Mouse (Mus musculus) layer of hippocampus, adult 2 months (tissue): Measurements from ENCODE around the gene Kcnj10. TPM values are rescaled to one million over a fixed set of nuclear protein-coding genes. Genes with fewer than 3 reads are reported as not detected.

Experiments used
- DNase-seq, 2 experiments: peaks; one replicate each; pipeline ENCODE4 v3.0.0; 2022; ENCODE audit warnings: low spot score in 2 of 2
- H3K27ac ChIP-seq: fragments of 200-600 bp; 2 replicates; pipeline ENCODE4 v1.8.1; 2022
- H3K4me3 ChIP-seq: fragments of 200-600 bp; 2 replicates; pipeline ENCODE4 v1.8.1; 2022; ENCODE audit warnings: mild to moderate bottlenecking
- CTCF ChIP-seq: fragments of 200-600 bp; conservative IDR thresholded peaks from 2 replicates; pipeline ENCODE4 v1.8.1; 2022; ENCODE audit warnings: antibody characterized with exemption, mild to moderate bottlenecking, moderate library complexity
- total RNA-seq, 2 experiments: library from RNA; stranded (reverse); gene quantifications; 2 replicates each; pipeline ENCODE4 v1.2.3; 2021

The Kcnj10 gene
- total RNA-seq, 2 experiments from 2014 or later: 83.2 to 91.6 TPM

DNA sequence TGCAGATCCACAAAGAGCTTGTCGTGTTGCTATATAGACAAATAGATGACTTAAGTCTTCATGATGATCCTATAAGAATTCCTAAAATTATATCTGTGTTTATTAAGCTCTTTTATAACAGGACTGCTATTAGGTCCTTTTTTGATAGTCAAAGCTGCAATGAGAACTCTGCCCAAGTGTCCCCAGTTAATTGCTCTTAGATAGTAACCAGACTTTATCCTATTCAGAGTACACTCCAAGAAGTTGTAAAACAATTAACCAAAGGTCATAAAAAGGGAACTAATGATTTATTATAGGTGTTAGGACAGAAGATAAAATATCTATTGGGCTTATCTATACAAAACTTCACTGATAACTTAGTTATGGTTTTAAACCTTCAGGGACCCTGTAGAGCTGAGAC lies 41.1 kb downstream of the Kcnj10 start:
- no peak for DNase-seq
- no peak for TF ChIP-seq CTCF
- Histone ChIP-seq H3K27ac (no peak overlapping the region), H3K4me3 (no peak overlapping the region)

DNA sequence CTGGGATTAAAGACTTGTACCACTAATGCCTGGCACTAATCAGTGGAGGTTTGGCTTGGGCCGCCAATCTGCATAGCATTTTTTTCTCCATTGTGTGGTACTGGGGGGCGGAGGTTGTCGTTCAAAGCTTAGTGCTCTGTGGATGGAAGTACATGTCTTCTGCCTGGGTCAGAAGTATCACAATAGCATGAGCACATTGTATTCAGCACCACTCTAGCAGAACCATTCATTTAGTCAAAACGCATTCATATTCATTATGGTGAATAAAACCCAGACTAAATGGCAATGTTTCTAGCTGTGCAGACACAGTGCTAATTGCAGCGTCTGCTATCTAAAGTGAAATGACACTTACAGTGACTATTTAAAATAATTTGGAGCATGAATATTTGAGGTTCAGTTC lies 46.2 kb downstream of the Kcnj10 start:
- DNase-seq: no peak
- no peak overlapping the region for H3K27ac ChIP-seq
- H3K4me3 ChIP-seq: no peak overlapping the region
- TF ChIP-seq CTCF: no peak

DNA sequence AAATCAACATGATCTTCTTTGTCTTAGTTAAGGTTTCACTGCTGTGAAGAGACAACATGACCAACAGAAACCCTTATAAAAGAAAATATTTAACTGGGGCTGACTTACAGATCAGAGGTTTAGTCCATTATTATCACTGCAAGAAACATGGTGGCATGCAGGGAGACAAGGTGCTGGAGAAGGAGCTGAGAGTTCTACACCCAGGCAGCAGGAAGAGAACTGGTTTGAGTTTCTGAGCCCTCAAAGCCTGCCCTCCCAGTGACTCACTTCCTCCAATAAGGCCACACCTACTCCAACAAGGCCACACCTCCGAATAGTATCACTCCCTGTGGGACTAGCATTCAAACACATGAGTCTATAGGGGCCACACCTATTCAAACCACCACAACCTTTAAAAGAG lies 49.8 kb downstream of the Kcnj10 start:
- no peak overlapping the region for H3K4me3 ChIP-seq
- no peak for TF ChIP-seq CTCF
- no peak overlapping the region for H3K27ac ChIP-seq
- DNase-seq: no peak

DNA sequence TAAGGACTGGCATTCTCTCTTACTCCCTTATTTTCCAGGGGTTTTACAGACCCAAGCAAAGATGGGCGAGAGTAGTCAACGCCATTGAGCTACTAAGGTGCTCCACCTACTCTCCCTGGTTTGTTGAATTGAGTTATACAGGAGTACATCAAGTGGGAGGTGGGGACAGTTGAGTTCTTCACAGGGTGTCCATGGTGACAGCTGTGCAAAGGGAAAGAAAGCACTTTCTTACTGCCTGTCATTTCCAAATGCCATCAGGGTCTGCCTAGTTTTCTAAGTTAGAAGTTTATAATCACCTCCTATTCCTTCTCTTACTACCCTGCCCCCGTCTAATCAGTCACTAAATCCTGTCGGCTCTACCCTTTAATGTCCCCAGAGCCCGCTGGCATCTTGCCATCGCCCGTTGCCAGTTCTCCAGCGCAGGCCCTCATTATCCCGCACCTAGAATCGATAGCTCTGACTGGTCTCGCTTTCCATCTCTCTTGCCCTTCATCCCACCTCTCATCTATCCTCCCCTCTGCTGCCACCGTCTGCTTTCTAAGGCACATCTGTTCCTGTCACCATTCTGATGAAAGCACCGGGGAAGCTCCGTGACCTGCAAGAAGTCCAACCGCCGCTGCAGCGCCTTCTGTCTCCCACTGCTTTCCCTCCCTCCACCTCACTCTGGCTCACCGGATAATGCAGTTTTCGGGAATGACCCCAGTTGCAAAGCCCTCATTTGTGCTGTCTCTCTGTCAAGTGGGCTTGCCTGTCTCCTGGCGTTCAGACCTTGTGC lies 51.0 kb downstream of the Kcnj10 start:
- TF ChIP-seq CTCF: no peak
- DNase-seq: no peak
- Histone ChIP-seq H3K27ac (no peak overlapping the region), H3K4me3 (peak overlapping the region; percentile 13; the same call in 1 of the 2 replicates)

DNA sequence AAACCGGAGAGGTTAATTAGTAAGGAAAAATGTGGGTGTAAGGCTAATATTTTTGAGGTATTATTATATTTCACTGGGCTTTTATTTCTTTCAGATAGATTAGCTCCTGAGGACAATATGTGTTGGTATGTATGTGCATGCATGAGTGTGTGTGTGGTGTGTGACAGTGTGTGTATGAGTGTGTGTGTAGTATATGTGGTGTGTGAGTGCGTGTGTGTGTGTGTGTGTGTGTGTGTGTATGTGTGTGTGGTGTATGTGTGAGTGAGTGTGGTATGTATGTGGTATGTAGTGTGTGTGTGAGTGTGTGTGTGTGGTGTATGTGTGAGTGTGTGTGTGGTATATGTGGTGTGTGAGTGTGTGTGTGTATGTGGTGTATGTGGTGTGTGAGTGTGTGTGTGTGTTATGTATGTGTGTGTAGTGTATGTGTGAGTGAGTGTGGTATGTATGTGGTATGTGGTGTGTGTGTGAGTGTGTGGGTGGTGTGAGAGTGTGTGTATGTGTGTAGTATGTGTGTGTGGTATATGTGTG lies 51.7 kb downstream of the Kcnj10 start:
- H3K27ac ChIP-seq: no peak overlapping the region
- H3K4me3 ChIP-seq: no peak overlapping the region
- TF ChIP-seq CTCF: no peak
- no peak for DNase-seq

DNA sequence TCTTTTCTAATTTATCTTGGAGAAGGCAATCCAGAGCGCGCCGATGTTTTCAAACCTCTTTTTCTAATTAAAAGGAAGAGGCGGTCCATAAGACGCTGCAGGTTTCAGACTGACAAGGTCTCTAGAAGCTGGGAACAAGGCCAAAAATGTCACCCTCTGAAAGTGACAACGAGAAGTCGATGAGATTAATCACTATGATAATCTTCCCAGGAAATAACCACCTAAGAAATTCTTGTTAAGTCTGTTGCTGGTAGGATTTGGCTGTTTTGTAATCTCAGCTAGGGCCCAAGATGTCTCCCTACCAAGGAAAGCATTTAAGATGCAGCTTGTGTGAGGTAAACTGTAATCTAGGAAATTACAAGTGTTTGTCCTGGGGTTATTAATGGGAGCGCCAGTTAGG lies 52.7 kb downstream of the Kcnj10 start:
- no peak overlapping the region for H3K4me3 ChIP-seq
- no peak for DNase-seq
- no peak for TF ChIP-seq CTCF
- no peak overlapping the region for H3K27ac ChIP-seq

DNA sequence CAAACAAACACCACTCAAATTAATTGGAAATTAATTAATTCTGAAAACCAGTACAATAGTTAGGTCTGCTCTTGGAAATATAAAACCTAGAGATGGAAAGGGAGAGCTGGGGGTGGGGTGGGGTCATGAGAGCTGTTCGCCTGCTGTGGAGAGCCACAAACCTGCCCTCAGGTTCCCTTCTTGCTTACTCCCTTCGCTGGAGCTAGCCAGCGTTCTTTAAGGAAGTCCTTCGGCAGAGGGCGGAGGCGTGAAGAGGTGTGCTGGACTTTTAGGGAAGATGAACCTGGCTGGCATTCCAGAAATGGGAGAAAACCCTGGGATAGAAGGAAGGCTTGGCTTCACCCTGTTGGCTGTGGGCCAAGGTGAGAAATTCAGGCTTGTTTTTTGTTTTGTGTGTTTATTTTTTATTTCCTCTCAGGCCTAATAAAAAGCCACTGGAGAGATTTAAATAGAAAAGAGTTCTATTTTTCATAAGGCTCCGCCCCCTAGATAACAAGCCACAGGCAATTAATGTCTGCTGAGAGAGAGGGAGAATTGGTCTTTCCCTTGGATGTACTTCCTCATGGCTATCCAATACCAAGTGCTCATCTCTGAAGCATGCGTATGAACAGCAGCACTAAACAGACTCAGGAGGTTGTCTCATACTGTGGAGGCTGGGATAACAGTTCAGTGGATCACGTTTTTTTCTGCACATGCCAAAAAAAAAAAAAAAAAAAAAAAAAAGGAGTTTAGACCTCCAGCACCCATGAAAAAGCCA lies 56.2 kb downstream of the Kcnj10 start:
- DNase-seq: no peak
- Histone ChIP-seq H3K27ac (no peak overlapping the region), H3K4me3 (no peak overlapping the region)
- TF ChIP-seq CTCF: no peak

DNA sequence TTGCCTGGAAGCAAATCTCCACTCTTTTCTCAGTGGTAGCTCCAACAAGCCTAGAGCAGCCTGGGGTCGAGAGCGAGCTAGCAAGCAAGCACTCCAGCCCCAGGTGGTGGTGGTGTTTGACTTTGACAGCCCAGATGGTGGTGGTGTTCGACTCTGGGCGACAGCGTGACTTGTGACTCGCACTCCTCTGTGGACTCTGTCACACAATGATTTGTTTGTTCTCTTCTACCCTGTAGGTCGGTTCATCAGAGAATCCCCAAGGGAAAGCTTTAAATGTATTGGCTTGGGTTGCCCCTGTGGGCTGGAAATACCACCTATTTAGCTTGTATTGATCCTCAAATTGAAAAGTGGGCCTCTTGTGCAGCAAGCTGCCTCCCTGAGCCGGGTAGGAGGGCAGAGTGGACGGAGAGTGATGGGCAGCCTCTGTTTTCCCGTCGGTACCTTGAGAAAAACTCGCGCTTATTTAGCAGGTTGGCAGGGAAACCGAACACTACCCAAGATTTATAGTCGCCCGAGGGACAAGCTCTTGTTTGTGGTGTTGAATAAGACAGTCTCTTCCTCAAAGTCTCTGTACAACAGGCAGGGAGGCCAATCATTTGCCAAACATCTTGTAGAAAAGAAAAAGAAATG lies 65.2 kb downstream of the Kcnj10 start:
- Histone ChIP-seq H3K27ac (no peak overlapping the region), H3K4me3 (no peak overlapping the region)
- no peak for TF ChIP-seq CTCF
- no peak for DNase-seq

DNA sequence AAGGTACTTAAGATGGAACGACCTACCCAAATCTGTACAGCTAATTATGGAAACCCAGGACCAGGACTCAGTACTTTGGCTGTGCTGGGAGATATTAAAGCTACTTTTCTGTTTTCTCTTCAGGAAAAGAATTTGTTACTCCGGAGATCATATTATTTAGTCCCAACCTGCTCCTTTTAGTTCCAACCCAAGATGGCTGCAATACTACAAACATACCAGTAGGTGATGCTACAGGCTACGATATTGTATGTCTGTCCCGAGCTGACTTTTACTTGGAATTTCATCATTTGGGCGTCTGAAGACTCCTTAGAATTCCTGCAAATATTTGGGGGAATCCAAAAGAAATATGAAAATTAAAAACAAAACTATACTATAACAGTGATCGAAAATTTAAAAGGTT lies 68.0 kb downstream of the Kcnj10 start:
- H3K27ac ChIP-seq: no peak overlapping the region
- H3K4me3 ChIP-seq: no peak overlapping the region
- TF ChIP-seq CTCF: peak; percentile 99
- peak; percentile 46 to 53 for DNase-seq

DNA sequence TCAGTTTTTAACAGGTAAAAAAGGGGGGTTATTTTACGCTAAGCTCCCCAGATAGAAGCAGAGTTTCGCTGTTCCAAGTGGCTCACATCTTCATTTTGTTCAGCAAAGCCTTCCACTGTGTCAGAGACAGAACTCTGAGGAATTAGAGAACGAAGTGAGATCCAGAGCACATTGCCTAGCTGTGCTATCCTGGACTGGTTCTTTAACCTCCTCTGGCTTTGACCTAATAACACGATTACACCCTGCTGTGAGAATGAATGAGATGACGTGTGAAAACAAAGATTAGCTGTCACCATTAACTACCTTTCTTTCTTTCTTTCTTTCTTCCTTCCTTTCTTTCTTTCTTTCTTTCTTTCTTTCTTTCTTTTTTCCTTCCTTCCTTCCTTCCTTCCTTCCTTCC lies 68.4 kb downstream of the Kcnj10 start:
- no peak for DNase-seq

DNA sequence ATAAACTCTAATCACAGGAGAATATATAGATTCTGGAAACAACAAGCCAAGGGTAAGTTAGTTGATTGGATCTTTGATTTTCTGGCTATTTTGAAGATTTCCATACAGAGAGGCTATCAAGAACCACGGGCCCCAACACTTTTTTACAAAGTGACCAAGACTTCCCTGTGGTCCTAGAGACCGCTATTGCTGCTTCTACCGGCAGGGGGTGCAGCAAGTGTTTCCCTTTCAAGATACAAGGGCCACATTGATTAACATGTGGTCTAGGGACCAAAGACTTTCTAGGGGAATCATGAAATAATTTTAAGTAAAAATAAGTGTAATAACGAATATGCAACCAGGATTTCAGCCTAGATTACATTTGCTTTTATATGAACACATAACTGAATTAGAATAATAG lies 69.8 kb downstream of the Kcnj10 start:
- peak; percentile 32 to 57 for DNase-seq
- H3K4me3 ChIP-seq: no peak overlapping the region
- no peak overlapping the region for H3K27ac ChIP-seq
- peak; percentile 89 for TF ChIP-seq CTCF

More for the DNA sequence above, 68.4 kb downstream of the Kcnj10 start:
- Histone ChIP-seq H3K4me3 (no peak overlapping the region), H3K27ac (no peak overlapping the region)
- no peak for TF ChIP-seq CTCF

DNA sequence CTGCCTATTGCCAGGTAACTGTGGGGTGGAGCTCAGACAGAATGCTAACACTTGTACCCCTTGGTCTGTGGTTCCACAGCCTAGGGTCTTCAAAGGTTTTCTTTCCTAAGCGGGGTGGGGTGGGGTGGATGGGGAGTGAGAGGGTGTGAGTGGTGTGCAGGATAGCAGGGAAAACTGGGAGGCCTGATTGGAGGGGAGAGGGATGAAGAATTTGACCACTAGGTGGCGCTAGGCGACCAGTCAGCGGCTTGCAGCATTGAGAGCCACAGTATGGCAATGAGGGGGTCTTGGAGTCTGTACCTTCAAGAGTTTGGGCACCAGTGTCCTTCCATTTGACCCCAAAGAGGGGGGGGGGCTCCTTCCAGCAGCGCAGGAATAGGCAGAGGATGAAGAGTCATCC lies 71.2 kb downstream of the Kcnj10 start:
- DNase-seq: peak; percentile 60 to 87
- H3K4me3 ChIP-seq: no peak overlapping the region; the same call in 1 of the 2 replicates
- TF ChIP-seq CTCF: peak; percentile 90
- no peak overlapping the region for H3K27ac ChIP-seq
